In genomic region chr10:59862816-59863440, GRCm38 (mm10) we compare ENCODE assay signal across 24 mouse cellular contexts. TPM values are rescaled to one million over a fixed set of nuclear protein-coding genes. Genes with fewer than 3 reads are reported as not detected.
DNase-seq lines count a peak whose midpoint lies in the region; ATAC-seq and TF ChIP-seq lines count a peak whose summit lies in the region.
"Had no signal": no experiment of that assay in that cellular context is flagged by ENCODE, and none has a peak within 500 bp of the region (broad histone marks: within the 10 kb centered on the region; RNA-seq: fewer than 3 reads in every experiment).

No protein-coding gene starts in this region.

- peak overlapping the region; percentile 90 for H3K27ac ChIP-seq in layer of hippocampus, adult 2 months
- H3K27ac ChIP-seq in left cerebral cortex, adult 2 months = no peak overlapping the region
- H3K27ac ChIP-seq: embryonic facial prominence, embryonic 13.5 days; hindbrain, embryonic 14.5 days; kidney, postnatal 0 days; liver, embryonic 12.5 days; midbrain, embryonic 15.5 days had no signal

- H3ac ChIP-seq in C2C12 (ENCODE audit: control insufficient read depth, insufficient read length, low read depth) = peak overlapping the region; percentile 6

- H3K79me2 ChIP-seq in C2C12 (ENCODE audit: control insufficient read depth, insufficient read depth) = no peaks in the 10 kb centered on the region

- H3K4me3 ChIP-seq in layer of hippocampus, adult 2 months = no peak overlapping the region
- no peak overlapping the region for H3K4me3 ChIP-seq in C2C12 (ENCODE audit: insufficient read depth, poor library complexity, severe bottlenecking)
- no peak overlapping the region for H3K4me3 ChIP-seq in left cerebral cortex, adult 2 months
- H3K4me3 ChIP-seq: embryonic facial prominence, embryonic 13.5 days; liver, embryonic 12.5 days; midbrain, embryonic 15.5 days had no signal

- 0 out of 2 replicates have a peak, but pooled peaks have one; percentile 36 for ATAC-seq in frontal cortex, adult (ENCODE audit: low TSS enrichment)
- ATAC-seq: activated CD4-positive, CD25-positive, alpha-beta regulatory T cell, adult 4 months; liver, embryonic 12.5 days; liver, postnatal 0 days; midbrain, embryonic 15.5 days had no signal

- peaks cover 11% of the 10 kb centered on the region for H3K36me3 ChIP-seq in C2C12 (ENCODE audit: control insufficient read depth, insufficient read depth)
- H3K36me3 ChIP-seq: midbrain, embryonic 15.5 days had no signal

- no peak for DNase-seq in frontal cortex, postnatal 25 days (ENCODE audit: low spot score in 2 of 2)
- DNase-seq in layer of hippocampus, adult 2 months (ENCODE audit: low spot score in 2 of 2) = no peak
- DNase-seq in layer of hippocampus, postnatal 14 days (ENCODE audit: low spot score in 2 of 2) = no peak
- DNase-seq in brain, adult 2 months (ENCODE audit: low read depth, low spot score) = peak; percentile 58
- no peak for DNase-seq in left cerebral cortex, adult 2 months (ENCODE audit: extremely low spot score in 1 of 2, low spot score in 2 of 2)
- DNase-seq: adrenal gland, postnatal 10 days; cerebellum, adult 18-20 months; gastrocnemius, postnatal 25 days; heart, adult 18-20 months; heart, postnatal 36 days; kidney, adult 11 months; layer of hippocampus, adult 9-11 months; liver, postnatal 0 days; lung, postnatal 36 days; thymus, adult 2 months; thymus, postnatal 4 days had no signal

- intact Hi-C loops in left cerebral cortex, adult 2 months (cut with DNase I) = loop anchor here (10.0 kb wide), 2 partner anchors 498 to 698 kb away; no protein-coding TSS in a partner anchor

- no peak for TF ChIP-seq CTCF in layer of hippocampus, adult 2 months (conservative IDR thresholded peaks at IDR 0.05)
- no peak for TF ChIP-seq CTCF in C2C12 (IDR thresholded peaks at IDR 0.05; ENCODE audit: control insufficient read depth, insufficient read depth, insufficient read length)
- no peak for TF ChIP-seq CTCF in left cerebral cortex, adult 2 months (IDR thresholded peaks at IDR 0.05)

- no peaks in the 10 kb centered on the region for H3K27me3 ChIP-seq in C2C12 (ENCODE audit: control insufficient read depth, insufficient read depth, insufficient read length)
- H3K27me3 ChIP-seq: embryonic facial prominence, embryonic 13.5 days; liver, embryonic 12.5 days; midbrain, embryonic 15.5 days had no signal

- no peaks in the 10 kb centered on the region for H3K79me3 ChIP-seq in C2C12 (ENCODE audit: low read depth)

TF ChIP-seq in C2C12, 6 proteins besides CTCF, POLR2A, EP300 and RAD21:
- no peak for TF ChIP-seq MAX (IDR thresholded peaks at IDR 0.05)
- no peak for TF ChIP-seq MYOD1 (IDR thresholded peaks at IDR 0.05; ENCODE audit: control insufficient read depth, insufficient read length, low read depth)
- no peak for TF ChIP-seq USF1 (IDR thresholded peaks at IDR 0.05; ENCODE audit: low read depth)
- TF ChIP-seq MYOG (IDR thresholded peaks at IDR 0.05; ENCODE audit: control insufficient read depth, extremely low read depth, insufficient read length) = no peak
- TF ChIP-seq FOSL1 (IDR thresholded peaks at IDR 0.05; ENCODE audit: insufficient read depth, low read length, poor library complexity, severe bottlenecking) = no peak
- no peak for TF ChIP-seq CEBPB (IDR thresholded peaks at IDR 0.05; ENCODE audit: low read depth)

RNA-seq across cellular contexts. Expression of gene Dnajb12, which starts 16.4 kb away (rescaled TPM):
- total RNA-seq in layer of hippocampus, adult 2 months (2021) = 10 to 100 TPM; 54.4 to 56.8 TPM
- total RNA-seq in layer of hippocampus, postnatal 14 days (2021) = 10 to 100 TPM; 48.0 to 50.1 TPM
- 25.8 TPM for polyA plus RNA-seq in C2C12 (2012; fragmentation: generic; extraction: Trizol)
- total RNA-seq in left cerebral cortex, adult 2 months (2021) = 10 to 100 TPM; 50.6 to 52.2 TPM
